Mouse (Mus musculus) brain, embryonic 14.5 days (tissue): Measurements from ENCODE around the gene Olfr1105.

Source experiments
- CTCF ChIP-seq: fragments of 200-500 bp; IDR thresholded peaks from 2 replicates; pipeline ENCODE4 v1.5.1; 2012; ENCODE audit warnings: inconsistent platforms, mild to moderate bottlenecking, moderate library complexity, borderline replicate concordance; ENCODE audit not compliant: insufficient read depth, insufficient read length; ENCODE audit errors: extremely low read depth
- POLR2A ChIP-seq: fragments of 200-500 bp; IDR thresholded peaks from 2 replicates; pipeline ENCODE4 v1.6.1; 2012; ENCODE audit warnings: mild to moderate bottlenecking, inconsistent platforms, borderline replicate concordance; ENCODE audit not compliant: poor library complexity, insufficient read depth, insufficient read length, severe bottlenecking; ENCODE audit errors: extremely low read depth

DNA sequence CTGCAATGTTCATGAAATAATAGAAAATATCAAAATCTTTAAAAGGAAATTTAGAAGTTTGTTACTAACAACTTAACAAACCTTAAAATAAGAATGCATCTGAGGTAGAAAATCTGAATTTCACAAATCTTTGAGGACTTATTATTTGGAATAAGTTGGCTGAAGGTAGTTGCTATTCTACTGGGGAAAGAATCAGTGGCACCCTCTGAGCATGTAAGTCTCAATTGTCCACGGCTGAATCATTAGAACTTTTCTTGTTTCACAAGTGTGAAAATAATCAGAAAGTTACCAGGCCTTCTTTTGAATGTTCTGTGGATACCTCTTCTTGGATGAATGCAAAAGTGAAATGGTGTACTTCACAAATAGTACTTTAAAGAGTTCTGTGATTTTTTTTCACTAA is 39.4 kb upstream of the Olfr1105 start, which contains the start of gene Olfr1107:
- TF ChIP-seq CTCF: no peak
- TF ChIP-seq POLR2A: no peak
